Mouse (Mus musculus): ENCODE data around the gene Adgrl3.

Gene Adgrl3

DNA sequence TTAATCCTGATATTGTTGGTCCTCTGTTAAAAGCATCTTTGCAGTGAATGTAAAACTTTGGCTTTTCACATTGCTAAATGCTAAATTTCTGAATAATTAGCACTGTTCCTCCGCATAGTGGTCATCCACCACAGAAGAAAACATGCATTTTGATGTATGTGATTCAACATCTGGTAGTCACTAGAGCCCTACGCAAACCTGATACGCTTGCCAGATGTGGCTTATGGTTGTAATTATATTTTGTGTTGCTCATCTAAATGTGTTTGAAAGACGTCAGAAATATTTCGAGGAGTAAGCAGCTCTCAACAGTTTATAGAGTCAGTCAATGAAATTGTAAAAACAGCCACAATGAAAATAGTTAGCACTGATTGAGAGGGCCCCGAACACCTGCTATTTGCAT lies 204.5 kb downstream of the Adgrl3 start:
- DNase-seq (ENCODE audit: extremely low read depth, insufficient read length, low spot score): no peak

DNA sequence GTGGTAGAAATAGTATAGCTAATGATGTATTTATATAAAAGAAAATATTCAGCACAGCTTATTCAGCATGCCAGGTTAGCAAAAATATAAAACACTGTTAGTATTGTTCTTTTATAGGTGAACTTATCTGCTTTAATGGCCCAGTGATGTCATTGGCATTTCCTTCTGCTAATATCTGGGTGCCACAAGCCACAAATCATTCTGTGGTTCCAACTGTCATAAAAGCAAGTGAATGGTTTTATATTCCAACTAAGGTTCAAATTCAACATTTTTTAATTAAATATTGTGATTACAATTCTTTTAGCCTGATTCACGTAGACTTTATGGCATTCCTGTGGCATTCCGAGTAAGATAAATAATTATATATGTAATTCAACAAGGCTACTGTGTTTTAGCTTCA lies 205.5 kb downstream of the Adgrl3 start:
- peak; percentile 28 for DNase-seq (ENCODE audit: extremely low read depth, insufficient read length, low spot score)

DNA sequence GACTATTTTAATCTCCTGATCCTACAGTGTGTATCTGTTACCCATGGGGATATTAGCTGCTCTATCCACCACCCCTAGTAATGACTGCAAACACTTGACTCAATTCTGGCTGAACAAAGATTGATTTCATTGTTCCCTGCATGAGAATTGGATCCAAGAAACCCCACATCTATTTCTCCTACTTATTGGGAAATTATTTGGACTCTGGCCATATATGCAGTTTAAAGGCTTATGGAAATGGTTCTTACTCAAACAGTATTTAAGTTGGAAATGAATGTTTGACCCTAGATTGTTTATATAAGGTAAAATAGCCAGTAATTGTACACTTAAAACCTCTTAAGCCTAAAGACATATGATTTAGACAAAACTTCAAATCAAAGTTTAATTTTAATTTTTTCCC lies 207.3 kb downstream of the Adgrl3 start:
- DNase-seq (ENCODE audit: extremely low read depth, insufficient read length, low spot score): no peak

DNA sequence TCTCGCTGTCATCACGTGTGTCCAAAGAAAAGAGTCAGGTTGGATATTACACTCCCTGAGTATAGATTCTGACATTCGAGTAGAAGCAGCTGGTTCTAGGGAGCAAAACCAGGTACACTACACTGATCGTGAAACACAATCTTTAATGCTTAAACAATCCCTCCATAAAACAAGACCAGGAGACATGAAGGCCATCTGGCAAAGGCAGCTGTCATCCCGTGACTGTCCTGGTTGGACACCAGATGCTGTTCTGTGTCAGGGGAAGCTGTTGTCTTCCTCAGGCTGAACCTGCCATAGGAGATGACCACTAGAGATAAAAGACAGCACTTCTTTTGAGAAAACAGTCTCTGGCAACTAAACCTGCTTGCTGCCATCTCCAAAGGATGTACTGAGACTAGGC lies 228.8 kb downstream of the Adgrl3 start:
- no peak for DNase-seq (ENCODE audit: extremely low read depth, insufficient read length, low spot score)

GRCm38 (mm10) chr5:81256091-81256490 lies 236.2 kb downstream of the Adgrl3 start:
- no peak for DNase-seq (ENCODE audit: extremely low read depth, insufficient read length, low spot score)

DNA sequence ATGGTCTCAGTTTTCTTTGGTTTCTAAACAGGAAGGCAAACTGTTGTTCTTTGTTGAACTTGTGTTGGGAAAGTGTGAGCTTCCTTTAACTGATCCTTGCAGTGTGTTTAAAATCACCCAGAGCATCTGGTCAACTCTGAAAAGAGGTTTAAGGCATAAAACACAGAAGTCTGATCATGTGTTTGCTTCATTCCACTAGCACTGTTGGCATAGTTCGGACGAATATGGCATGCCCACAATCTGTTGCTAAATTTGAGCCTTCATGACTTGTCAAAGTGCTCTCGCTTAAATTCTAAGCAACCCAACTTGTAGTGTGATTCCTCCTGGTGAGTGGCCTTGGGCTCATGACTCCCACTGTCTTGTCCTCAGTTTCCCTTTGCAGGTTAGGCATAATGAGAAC lies 249.8 kb downstream of the Adgrl3 start:
- DNase-seq (ENCODE audit: extremely low read depth, insufficient read length, low spot score): no peak

- peak; percentile 41 for DNase-seq (ENCODE audit: extremely low read depth, insufficient read length, low spot score)
These were observed 255.6 kb downstream of the Adgrl3 start for GRCm38 (mm10) chr5:81275346-81276047.

DNA sequence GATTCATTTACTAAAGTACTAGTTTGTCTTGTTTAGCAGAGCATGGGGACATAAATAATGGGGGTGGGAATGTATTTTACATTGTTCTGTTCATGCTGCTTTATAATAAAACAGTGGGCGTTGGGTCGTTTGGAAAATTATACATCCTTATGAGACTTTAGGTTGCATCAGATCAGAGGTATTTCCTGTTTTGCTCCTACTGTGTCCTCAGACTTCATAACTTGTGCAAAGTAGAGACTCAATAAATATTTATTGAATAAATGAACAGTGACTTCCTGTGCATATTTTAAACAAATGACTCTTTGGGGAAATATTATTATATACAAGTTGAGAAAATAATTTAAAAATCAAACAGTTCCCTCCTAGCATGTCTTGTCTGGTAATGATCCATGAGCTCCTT lies 259.3 kb downstream of the Adgrl3 start:
- no peak for DNase-seq (ENCODE audit: extremely low read depth, insufficient read length, low spot score)

- DNase-seq (ENCODE audit: extremely low read depth, insufficient read length, low spot score): no peak
These were observed 265.7 kb downstream of the Adgrl3 start for GRCm38 (mm10) chr5:81285643-81286042.

- DNase-seq (ENCODE audit: extremely low read depth, insufficient read length, low spot score): no peak
These were observed 281.9 kb downstream of the Adgrl3 start for GRCm38 (mm10) chr5:81301874-81302273.

DNA sequence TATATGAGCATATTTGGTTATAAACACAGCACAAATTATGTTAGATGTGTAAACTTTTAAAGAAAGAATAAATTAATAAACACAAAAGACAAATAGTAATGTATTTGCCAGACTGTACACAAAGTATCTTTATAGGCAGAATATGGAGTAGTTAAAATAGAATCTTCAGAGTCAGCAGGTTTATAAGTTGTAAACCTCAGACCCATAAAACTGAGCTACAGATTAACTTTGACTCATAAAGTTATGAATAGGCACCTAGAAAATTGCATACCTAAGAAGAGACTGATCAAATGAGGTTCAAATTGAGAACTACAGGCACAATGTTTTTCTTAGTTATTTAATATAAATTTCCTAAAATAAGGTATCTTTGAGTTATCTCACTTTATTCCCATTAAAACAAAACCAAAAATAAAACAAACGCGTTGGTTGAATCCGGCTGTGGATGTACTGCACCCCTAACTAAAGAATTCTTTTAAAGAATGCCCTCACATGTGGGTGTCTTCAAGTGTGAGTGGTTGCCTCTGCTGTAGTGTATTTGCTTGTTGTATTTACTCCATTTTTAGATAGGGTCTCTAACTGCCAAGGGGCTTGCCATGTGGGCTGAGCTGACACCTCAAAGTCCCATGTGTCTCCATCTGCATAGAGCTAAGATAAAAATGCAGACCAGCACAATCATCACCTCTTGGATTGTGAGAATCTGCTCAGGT lies 297.6 kb downstream of the Adgrl3 start:
- DNase-seq (ENCODE audit: extremely low read depth, insufficient read length, low spot score): no peak

GRCm38 (mm10) chr5:81321276-81321934 lies 301.5 kb downstream of the Adgrl3 start:
- DNase-seq (ENCODE audit: extremely low read depth, insufficient read length, low spot score): no peak

- DNase-seq (ENCODE audit: extremely low read depth, insufficient read length, low spot score): no peak
These were observed 302.1 kb downstream of the Adgrl3 start for GRCm38 (mm10) chr5:81322064-81322463.

GRCm38 (mm10) chr5:81326916-81327315 lies 307.0 kb downstream of the Adgrl3 start:
- DNase-seq (ENCODE audit: extremely low read depth, insufficient read length, low spot score): no peak

GRCm38 (mm10) chr5:81327392-81327791 lies 307.5 kb downstream of the Adgrl3 start:
- no peak for DNase-seq (ENCODE audit: extremely low read depth, insufficient read length, low spot score)

GRCm38 (mm10) chr5:81329571-81329971 lies 309.6 kb downstream of the Adgrl3 start:
- DNase-seq (ENCODE audit: extremely low read depth, insufficient read length, low spot score): no peak

DNA sequence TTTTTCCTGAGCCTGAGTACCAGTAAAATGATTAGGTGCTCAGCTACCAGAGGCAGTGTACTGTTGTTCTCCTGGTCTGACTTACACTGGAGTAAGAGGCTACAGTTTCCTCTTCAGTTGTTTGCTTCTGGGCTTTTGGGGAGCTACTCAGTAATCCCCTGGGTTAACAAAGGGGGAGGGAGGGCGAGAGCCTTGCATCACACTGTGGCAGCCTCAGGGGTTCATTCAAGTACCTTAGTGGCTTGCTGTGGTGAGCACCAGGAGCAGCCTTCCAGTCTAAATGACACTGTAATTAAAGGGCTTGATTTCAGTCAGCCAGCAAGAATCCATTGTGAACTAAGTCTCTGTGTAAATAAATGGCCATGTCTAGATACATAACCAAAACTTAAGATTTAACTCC lies 324.4 kb downstream of the Adgrl3 start:
- no peak for DNase-seq (ENCODE audit: extremely low read depth, insufficient read length, low spot score)

DNA sequence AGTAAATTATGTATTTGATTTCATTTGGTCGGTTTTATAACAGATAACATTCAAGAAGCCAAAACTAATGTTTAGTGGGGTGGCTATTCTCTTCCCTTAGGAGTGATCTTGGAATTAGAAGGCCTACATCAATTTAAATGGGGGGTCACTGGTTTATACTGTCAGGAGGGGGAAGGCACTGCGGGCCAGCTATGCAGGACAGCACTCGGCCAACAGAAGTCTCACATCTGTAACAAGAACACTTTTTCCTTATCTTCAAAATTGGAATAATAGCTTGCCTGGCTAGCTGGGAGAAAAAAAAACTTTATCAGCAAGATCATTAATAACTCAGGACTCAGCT lies 325.1 kb downstream of the Adgrl3 start:
- DNase-seq (ENCODE audit: extremely low read depth, insufficient read length, low spot score): no peak

DNA sequence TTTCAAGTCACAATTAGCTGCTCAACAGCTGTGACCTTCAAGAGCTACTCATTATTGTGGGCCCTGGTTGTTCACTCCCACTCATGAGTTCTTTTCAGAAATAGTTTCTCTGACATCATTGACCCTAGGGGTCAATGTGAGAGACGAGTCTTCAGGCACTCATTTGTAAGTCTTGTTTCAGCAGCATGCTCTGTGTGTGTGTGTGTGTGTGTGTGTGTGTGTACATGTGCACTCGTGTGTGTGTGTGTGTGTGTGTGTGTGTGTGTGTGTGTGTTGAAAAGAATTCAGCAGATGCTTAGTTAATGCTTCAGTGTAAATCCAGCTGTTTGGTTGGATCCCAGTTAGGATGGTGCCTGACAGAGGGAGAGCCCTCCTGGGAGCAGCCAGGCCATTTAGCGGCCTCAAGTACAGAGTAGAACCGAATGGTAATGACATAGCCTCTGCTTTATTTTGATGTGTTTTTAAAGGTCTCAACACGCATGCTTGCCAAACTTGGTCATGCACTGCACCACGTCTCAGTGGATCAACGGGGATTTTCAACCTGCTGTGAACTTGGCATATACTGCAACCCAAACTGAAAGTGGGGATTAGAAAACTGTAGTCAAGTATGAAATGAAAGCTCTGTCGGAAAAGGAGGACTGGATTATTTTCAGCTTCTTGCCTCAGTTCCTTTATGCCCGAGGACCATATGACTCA lies 325.6 kb downstream of the Adgrl3 start:
- no peak for DNase-seq (ENCODE audit: extremely low read depth, insufficient read length, low spot score)

DNA sequence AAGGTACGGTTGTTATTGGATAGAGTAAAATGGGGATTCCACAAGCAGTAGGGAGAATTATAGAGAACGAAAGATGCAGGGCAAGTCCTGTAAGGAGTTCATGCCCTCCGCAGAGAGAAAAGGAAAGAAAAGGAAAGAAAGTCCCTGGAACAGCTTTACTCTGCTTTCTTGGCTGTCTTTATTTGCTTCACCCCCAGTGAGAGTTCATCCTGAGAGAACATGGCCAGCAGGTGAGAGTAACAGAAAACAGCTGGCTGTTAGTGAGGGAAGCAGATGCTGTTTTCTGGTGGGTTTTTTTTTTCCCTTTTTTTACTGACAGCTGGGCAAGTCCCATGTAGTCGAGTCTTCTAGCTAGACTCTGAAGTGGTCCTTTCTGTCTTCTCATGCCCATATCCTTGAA lies 327.6 kb downstream of the Adgrl3 start:
- no peak for DNase-seq (ENCODE audit: extremely low read depth, insufficient read length, low spot score)

DNA sequence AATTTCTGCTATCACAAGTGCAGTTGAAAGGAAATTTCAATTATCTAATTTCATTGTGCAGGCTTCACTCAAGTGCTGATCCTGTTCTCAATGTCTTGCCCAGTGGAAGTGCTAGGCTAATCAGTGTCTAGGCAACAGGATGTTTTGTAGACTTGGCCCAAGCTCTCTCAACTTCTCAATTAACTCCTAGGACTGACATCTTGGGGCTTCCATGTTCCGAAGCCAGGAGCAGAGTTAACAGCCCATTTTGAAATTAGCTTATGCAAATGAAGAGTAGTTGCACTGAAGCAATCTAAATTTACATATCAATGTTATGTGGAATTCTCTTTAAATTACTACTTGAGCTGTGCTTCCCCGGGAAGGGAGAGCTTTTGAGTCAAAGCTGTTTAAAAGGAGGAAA lies 339.6 kb downstream of the Adgrl3 start:
- no peak for DNase-seq (ENCODE audit: extremely low read depth, insufficient read length, low spot score)

All from 3134 (cell line).